Mouse (Mus musculus) heart, postnatal 10 days (tissue): ENCODE measurements at regions not wholly inside any gene's neighbourhood (a gene's known extent, or its start where the extent isn't known, plus 50 kb on each side); places are given as distances from the start of the nearest gene placed in this dataset.

Experiments used
- DNase-seq, 2 experiments: peaks; one replicate each; pipeline ENCODE4 v3.0.0; 2021
- intact Hi-C: fragments of 180-260 bp; cut with DNase I; formaldehyde crosslinking; loops from one replicate; pipeline ENCODE4 v1.15.1; 2025

DNA sequence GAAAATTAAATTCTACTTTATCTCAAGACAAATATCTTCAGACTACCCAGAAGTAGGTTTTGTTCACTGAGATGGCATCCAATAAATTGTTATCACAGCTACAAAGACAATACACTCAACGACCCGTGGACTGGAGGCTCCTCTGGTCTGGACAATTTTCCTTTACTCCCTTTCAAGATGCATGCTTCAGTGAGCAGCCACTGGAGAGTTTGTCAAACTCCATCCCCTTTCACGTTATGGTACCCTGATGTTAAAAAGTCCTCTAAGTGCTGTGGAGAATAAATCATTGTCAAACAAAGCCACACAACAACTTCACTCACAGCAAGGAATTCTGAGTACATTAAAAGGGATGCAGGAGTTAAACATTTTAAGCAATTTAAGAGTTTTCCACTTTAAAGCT is 486.7 kb upstream of the Slit2 start:
- intact Hi-C loops, result no loop called here
- no peak for DNase-seq

DNA sequence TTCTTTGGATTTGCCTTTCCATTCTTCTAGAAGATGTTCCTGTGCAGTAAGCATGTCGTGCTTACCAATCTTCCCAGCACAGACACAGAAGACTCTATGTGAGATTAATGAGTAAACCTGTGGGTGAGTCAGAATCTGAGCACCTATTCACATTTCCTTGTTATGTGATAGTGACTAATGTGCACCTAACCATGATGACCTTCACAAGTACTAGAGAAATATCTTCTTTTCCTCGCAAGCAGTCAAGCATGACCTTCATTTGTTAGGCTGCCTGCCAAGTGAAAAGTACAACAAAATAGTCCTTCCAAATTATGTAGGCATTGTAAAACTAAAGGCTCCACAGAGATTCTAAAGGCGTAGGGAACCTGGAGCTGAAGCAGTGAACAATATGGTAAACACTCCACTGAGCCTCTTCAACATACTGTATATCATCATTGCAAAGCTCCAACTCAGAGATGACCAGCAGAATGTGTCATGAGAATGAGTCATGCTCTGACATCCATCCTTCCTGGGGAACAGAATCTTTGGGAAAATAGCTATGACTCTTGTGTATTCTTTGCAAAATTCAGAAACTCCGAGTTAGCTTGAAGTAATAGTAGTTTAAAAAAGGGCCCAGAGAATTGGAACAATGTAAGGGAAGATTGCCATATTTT is 480.0 kb upstream of the Slit2 start:
- intact Hi-C loops, result no loop called here
- DNase-seq, result no peak

DNA sequence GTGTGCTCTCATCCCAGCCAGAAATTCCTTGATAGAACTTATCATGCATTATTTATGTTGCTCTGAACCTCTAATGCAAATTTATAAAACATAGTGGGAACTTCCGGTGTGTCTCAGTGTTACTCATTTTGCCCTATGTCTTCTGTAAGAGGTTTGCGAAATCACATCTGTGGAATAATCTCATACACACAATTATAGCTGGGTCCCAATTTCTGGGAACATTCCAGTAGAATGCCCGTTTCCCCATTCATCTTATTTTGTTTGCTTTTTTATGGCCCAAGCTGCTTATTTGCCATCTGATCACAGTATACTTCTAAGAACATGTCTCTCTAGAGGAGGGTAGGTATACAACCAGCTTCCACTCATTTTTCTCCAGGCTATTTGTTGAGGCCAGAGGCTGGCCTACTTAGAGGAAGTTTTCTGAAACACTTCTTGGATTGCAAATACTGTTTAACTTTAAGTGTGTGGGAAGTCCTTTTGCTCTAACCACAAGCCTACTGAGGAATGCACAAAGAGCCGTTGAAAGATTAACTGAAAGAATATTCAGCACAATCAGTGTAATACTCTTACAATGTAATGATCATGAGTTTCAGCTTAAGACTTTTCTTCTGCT is 474.1 kb upstream of the Slit2 start:
- intact Hi-C loops, result no loop called here
- no peak for DNase-seq

DNA sequence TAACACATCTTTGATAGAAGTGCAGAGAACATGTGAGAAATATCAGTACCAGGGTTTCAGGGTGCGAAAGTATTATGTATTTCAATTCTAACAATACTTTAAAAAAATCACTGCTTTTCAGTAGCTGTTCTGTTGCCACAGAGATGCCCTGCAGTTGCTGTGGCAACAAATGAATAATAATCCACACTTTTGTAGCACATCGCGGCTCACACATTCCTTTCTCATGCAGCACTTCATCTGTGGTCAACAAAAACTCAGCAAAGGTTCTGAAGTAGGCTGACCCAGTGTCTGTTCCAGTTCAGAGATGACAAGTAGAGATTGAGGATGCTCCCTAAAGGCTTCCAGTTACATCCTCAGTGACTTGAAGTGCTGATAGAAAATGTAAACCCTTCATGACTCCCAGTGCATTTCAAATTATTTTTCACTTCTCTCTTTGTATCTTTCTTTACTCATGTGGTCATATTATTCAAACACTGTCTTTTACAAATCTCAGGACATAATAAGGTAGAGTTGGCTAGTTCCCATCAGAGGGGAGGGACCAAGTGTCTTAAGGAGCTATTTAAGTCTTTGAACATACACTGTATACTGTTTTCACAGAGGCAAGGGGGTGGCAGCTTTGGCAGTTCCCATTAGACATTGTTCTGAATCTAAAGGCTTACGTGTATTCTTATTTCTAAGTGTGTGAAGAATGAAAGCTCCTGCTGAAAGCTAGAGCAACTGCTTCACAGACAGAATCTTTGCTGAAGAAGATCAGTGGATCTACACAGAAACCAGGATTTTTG is 460.6 kb upstream of the Slit2 start:
- DNase-seq, result no peak
- intact Hi-C loops, result no loop called here

DNA sequence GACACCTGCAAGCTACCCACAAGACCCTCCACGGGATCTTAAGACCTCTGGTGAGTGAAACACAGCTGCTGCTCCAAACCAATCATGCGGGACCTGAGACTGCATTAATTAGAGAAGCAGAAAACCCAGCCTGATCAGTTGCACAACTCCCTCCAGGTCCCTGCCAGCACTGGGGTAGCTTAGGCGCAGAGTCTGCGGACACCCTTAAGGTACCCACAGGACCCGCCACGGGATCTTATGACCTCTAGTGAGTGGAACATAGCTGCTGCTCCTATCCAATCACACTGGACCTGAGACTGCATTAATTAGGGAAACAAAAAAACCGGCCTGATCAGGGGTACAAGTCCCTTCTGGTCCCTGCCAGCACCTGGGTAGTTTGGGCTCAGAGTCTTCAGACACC is 454.3 kb upstream of the Slit2 start:
- intact Hi-C loops, result no loop called here

DNA sequence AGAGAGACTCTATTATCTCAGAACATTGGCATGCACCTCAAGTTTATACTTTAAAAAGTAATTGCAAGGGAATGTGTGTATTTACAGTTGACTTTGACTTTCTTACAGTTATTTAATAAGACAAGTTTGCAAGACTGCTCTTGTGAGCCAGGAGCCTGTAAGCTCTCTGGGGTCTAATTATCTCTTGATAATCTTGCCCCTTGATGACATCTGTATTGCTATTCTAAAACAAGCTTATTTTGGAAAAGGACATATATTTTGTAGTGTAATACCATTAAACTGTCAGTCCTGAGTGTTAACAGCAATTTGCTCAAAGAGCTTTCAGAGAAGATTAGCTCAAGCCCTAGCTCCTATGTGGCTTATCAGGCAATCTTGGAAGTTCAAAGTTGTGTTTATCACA is 445.4 kb upstream of the Slit2 start:
- intact Hi-C loops, result no loop called here
- DNase-seq, result no peak

More for the DNA sequence above, 454.3 kb upstream of the Slit2 start:
- DNase-seq, result no peak

DNA sequence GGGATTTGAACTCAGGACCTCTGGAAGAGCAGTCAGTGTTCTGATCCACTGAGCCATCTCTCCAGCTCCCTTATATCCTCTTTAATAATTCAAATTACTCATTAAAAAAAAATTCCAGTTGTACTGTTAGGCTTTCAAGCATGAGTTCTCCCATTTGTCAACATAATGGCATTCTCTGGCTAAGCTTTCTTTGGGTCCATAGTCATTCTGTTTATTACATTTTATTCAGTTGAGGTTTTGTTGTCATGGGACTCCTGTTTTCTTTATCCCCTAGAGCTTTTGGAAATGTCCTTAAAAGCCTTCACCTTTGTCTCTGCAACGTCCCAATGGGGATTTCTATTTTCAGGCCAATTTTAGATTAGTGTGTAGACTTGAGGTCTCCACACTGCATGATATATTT is 440.7 kb upstream of the Slit2 start:
- DNase-seq, result no peak
- intact Hi-C loops, result no loop called here

DNA sequence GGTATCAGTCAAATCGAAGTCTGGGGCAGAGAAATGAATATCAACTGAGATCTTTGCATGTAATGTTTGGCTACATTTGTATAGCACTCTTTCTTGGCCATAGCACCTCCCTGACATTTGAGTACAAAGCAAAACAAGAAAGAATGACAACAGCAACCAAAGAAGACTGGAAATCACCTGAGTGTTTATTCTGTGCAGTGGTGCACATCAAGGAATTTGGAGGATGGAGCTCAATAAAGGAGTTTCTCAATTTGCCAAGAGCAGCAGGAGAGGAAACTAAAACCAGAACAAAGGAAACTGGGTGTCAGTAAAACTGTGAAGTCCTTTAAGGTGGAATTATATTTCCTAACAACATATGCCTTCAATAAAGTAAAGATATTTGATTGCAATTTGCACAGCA is 426.2 kb upstream of the Slit2 start:
- DNase-seq, result no peak
- intact Hi-C loops, result no loop called here

DNA sequence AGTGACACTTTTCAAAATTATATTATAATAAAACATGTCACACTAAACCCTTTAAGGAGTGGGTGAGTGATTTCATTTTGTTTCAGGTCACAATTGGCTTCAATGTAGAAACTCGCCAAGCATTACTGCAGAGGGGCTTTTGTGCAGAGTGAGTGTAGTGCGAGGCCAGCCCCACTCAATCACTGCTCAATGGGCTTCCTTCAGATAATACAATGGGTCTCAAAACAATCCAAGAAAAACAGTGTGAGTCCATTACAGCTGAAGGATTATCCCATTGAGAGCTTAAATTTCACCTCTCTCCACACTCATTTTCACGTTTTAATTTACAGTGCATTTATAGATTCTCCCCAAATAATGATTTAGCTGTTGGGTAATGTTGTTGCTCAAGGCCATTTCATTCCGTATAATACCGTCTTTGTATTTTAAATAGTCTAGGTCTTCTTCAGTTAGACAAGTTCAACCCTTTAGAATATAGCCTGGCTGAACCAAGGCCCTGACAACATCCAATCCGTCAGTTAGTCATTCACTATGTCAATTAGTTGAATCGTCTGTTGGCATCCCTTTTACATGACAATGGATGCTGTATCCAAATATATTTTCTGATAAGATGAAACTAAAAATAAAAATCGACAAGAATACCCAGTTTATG is 425.7 kb upstream of the Slit2 start:
- DNase-seq, result no peak
- intact Hi-C loops, result no loop called here
